Mouse (Mus musculus): ENCODE data around the gene Cxcl14.

DNA sequence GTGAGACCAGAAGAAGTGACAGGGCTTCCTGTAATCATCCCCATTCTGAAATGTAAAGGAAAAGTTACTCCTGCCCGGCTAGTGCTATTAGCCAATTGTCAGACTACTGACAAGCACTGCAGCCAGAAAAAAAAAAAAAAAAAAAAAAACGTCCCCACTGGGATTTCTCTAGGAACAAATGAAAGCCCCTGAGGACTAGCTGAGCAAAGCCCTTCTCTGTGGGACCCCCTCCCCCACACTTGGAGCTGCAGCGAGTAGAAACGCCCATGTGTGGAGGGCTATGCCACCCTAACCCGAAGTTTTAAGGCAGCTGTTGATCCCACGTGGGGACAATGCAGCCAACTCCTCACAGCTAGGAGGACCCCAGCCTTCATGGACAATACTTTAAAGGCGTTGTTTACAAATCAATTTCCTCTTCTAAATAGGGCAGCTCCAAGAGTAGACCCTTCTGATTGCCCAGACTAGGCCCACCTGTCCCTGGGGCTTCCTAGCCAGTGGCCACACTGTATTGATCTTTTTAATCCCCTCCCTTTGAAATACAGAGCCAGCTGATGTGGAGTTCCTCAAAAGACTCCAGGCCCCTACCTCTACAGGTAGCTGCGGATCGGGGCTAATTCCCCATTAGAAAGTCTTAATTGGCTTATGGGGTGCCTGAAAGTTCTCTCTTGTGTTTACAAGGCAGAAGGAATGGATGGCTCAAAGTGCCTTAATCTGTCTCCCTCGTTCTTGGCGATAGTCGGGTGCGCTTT is 46.6 kb downstream of the Cxcl14 start:
- TF ChIP-seq CTCF (IDR thresholded peaks at IDR 0.05; ENCODE audit: low read depth, low read length), result no peak
- no peak for TF ChIP-seq EP300 (IDR thresholded peaks at IDR 0.05; ENCODE audit: insufficient read depth, low read depth, low read length)
